Mouse (Mus musculus): Measurements from ENCODE around the gene Rnf128.

Gene Rnf128

DNA sequence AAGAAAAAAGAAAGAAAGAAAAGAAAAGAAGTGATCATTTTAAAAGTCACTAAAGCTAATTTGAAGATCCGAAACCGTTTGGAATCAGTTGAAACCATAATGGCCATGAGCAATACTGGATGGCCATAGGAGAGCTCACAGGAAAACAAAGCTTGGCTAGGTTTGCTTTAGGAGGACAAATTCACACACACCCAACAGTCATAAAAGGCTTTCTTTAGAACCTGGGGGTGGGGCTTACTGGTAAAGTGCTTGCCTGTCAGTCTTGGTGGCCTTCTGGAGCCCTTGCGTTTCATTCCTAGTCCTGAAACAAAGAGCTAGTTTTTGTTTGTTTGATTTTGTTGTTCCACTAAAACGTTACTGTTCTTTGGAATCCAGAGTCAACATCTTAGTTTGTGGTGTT lies 71.6 kb downstream of the Rnf128 start:
- no peak for DNase-seq

- DNase-seq: no peak
These were observed 76.6 kb downstream of the Rnf128 start for GRCm38 (mm10) chrX:139639744-139640143.

DNA sequence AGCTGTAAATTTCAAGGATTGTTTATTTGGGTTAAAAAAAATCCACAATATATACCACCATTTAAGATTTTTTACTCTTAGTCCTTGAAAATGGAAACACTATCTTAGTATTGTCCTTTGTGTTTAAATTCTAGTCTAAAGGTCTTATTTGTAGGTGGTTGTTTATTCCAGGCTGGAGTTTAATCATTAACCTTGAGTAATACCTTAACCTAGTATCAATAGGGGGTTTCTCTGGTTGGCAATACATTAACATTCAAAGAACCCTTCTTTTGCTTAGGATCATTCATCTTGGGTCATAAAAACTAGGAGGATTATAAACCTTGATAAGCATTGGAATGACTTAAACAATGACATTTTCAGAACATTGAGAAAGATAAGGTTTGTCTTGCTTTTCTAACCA lies 77.3 kb downstream of the Rnf128 start:
- no peak for DNase-seq

GRCm38 (mm10) chrX:139652226-139652625 lies 89.1 kb downstream of the Rnf128 start:
- no peak for DNase-seq

GRCm38 (mm10) chrX:139653292-139653691 lies 90.2 kb downstream of the Rnf128 start:
- DNase-seq: peak; percentile 40

- DNase-seq: peak; percentile 20
These were observed 91.4 kb downstream of the Rnf128 start for GRCm38 (mm10) chrX:139654350-139655063.

DNA sequence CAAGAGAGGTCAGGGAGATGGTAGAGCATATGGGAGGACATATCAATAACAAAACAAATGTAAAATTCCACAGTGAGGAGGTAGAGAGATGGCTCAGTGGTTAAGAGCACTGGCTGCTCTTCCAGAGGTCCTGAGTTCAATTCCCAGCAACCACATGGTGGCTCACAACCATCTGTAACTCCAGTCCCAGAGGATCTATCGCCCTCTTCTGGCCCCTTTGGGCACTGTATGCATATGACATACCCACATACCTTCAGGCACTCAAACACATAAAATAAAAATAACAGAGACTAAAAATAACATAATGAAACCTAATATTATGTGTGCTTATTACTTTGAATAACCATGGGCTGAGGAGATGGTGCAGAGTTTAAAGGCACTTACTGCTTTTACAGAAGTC lies 99.0 kb downstream of the Rnf128 start:
- DNase-seq: no peak

GRCm38 (mm10) chrX:139665829-139666228 lies 102.7 kb downstream of the Rnf128 start:
- no peak for DNase-seq

- DNase-seq: no peak
These were observed 121.3 kb downstream of the Rnf128 start for GRCm38 (mm10) chrX:139684410-139684774.

GRCm38 (mm10) chrX:139684775-139685695 lies 121.9 kb downstream of the Rnf128 start, which contains the start of gene Tbc1d8b:
Gene Tbc1d8b, plus strand, starts transcription at chrX:139684996.
- peak; percentile 76 for DNase-seq

GRCm38 (mm10) chrX:139714381-139714780 lies 151.3 kb downstream of the Rnf128 start, which contains the start of gene Gm15013:
Gene Gm15013, minus strand, starts transcription at chrX:139714481.
- DNase-seq: no peak

DNA sequence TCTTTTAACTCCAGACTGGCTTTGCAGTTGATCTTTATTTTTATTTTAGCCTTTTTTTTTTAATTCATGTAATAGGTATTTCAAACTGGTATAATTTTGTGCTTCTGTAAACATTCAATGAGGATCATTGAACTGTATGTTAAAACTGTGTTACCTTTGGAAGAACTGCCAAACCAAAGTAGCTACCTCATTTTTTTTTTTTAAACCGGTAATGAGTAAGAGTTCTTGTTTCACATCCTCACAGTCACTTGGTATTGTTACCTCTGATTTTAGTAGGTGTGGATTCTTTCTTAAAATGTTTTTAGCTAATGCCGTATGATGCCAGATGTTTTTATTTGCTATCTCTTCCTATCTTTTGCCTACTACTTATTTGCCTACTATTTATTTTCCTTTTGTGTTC lies 159.2 kb downstream of the Rnf128 start:
- no peak for DNase-seq
